Mouse (Mus musculus) left cerebral cortex, postnatal 4 days (tissue): ENCODE measurements at regions not wholly inside any gene's neighbourhood (a gene's known extent, or its start where the extent isn't known, plus 50 kb on each side); places are given as distances from the start of the nearest gene placed in this dataset.

Experiments
- DNase-seq: peaks from one replicate; pipeline ENCODE4 v3.0.0-alpha.2; 2022
- intact Hi-C: fragments of 180-260 bp; cut with DNase I; formaldehyde crosslinking; loops from one replicate; pipeline ENCODE4 v1.15.1; 2025

GRCm38 (mm10) chr2:133614672-133615071 is 62.7 kb downstream of the Bmp2 start:
- intact Hi-C loops = no loop called here
- peak; percentile 27 for DNase-seq

GRCm38 (mm10) chr2:133615299-133615698 is 63.3 kb downstream of the Bmp2 start:
- DNase-seq = no peak
- intact Hi-C loops = no loop called here

GRCm38 (mm10) chr2:133617317-133617835 is 65.4 kb downstream of the Bmp2 start:
- intact Hi-C loops = no loop called here
- DNase-seq = no peak

GRCm38 (mm10) chr2:133622523-133622922 is 70.6 kb downstream of the Bmp2 start:
- no peak for DNase-seq
- intact Hi-C loops = no loop called here

GRCm38 (mm10) chr2:133625542-133625941 is 73.6 kb downstream of the Bmp2 start:
- intact Hi-C loops = no loop called here
- no peak for DNase-seq

GRCm38 (mm10) chr2:133628874-133629273 is 76.9 kb downstream of the Bmp2 start:
- DNase-seq = no peak
- intact Hi-C loops = no loop called here

GRCm38 (mm10) chr2:133635434-133635833 is 83.5 kb downstream of the Bmp2 start:
- intact Hi-C loops = no loop called here
- DNase-seq = no peak

- no peak for DNase-seq
- intact Hi-C loops = no loop called here
These were observed 98.0 kb downstream of the Bmp2 start for GRCm38 (mm10) chr2:133649874-133650481.

- no peak for DNase-seq
- intact Hi-C loops = no loop called here
These were observed 114.5 kb downstream of the Bmp2 start for GRCm38 (mm10) chr2:133666331-133667054.

- intact Hi-C loops = no loop called here
- DNase-seq = no peak
These were observed 115.1 kb downstream of the Bmp2 start for GRCm38 (mm10) chr2:133667055-133667395.

- peak; percentile 78 for DNase-seq
- intact Hi-C loops = no loop called here
These were observed 117.9 kb downstream of the Bmp2 start for GRCm38 (mm10) chr2:133669821-133670220.

- intact Hi-C loops = no loop called here
- DNase-seq = no peak
These were observed 119.6 kb downstream of the Bmp2 start for GRCm38 (mm10) chr2:133671528-133671927.

- intact Hi-C loops = no loop called here
- DNase-seq = no peak
These were observed 132.4 kb downstream of the Bmp2 start for GRCm38 (mm10) chr2:133684367-133684766.

- no peak for DNase-seq
- intact Hi-C loops = no loop called here
These were observed 136.3 kb downstream of the Bmp2 start for GRCm38 (mm10) chr2:133688121-133688787.

GRCm38 (mm10) chr2:133688788-133689155 is 136.8 kb downstream of the Bmp2 start:
- no peak for DNase-seq
- intact Hi-C loops = no loop called here

- intact Hi-C loops = no loop called here
- DNase-seq = peak; percentile 6
These were observed 157.0 kb downstream of the Bmp2 start for GRCm38 (mm10) chr2:133708735-133709584.

- no peak for DNase-seq
- intact Hi-C loops = no loop called here
These were observed 164.3 kb downstream of the Bmp2 start for GRCm38 (mm10) chr2:133716243-133716642.

GRCm38 (mm10) chr2:133717076-133717475 is 165.1 kb downstream of the Bmp2 start:
- DNase-seq = no peak
- intact Hi-C loops = no loop called here

- DNase-seq = peak; percentile 5
- intact Hi-C loops = loop anchor here (5.0 kb wide), 1 partner anchor 172 kb away; the partner anchor contains the start of gene Bmp2
These were observed 172.4 kb downstream of the Bmp2 start for GRCm38 (mm10) chr2:133724310-133724709.

- intact Hi-C loops = loop anchor here (5.0 kb wide), 1 partner anchor 172 kb away; the partner anchor contains the start of gene Bmp2
- no peak for DNase-seq
These were observed 172.8 kb downstream of the Bmp2 start for GRCm38 (mm10) chr2:133724757-133725156.
